Mouse (Mus musculus) bone marrow macrophage, adult 2 months (primary cell): ENCODE results near the gene Snrpd2.

Experiments used
- CTCF ChIP-seq: IDR thresholded peaks from 2 replicates; pipeline ENCODE4 v1.5.1; 2012; ENCODE audit warnings: low read depth, mild to moderate bottlenecking, low read length, moderate library complexity
- POLR2A ChIP-seq: IDR thresholded peaks from 2 replicates; pipeline ENCODE4 v1.6.1; 2012; ENCODE audit warnings: mild to moderate bottlenecking, low read depth, low read length, borderline replicate concordance

DNA sequence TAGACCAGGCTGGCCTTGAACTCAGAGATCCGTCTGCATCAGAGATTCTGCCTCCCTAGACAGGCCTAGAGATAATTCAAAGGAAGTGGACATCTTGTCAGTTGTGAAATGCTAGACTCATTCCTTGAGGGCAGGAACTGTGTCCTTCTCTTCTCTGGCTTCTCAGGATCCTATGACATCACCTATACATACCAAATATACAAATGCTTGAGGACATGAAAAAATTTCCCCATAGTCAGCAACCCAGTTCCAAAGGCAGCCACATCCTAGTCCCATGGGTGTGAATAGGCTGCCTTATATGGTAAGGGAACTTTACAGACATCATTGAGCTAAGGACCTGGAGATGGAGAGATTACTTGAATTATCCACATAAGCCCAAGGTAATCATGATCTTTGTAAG is 40.0 kb upstream of the Snrpd2 start:
- TF ChIP-seq CTCF (no peak), POLR2A (no peak)
